Mouse (Mus musculus): ENCODE measurements around the gene Gm4559. TPM values are rescaled to one million over a fixed set of nuclear protein-coding genes. Genes with fewer than 3 reads are reported as not detected.
"Not testable (repeated sequence)": the region's sequence is repeated elsewhere in the genome, so short reads cannot be mapped to it uniquely, and the experiment has no call there.

Gene Gm4559
- polyA plus RNA-seq, 1 experiment: not detected

- no peaks in the 10 kb centered on the region for H3K79me2 ChIP-seq (ENCODE audit: control insufficient read depth, insufficient read depth)
- peak overlapping the region; percentile 99 for H3K4me2 ChIP-seq (ENCODE audit: low read depth)
- H3K27me3 ChIP-seq (ENCODE audit: control insufficient read depth, insufficient read depth, insufficient read length): peaks cover 4% of the 10 kb centered on the region
- peak overlapping the region; percentile 49 for H3K4me3 ChIP-seq
- H3K36me3 ChIP-seq (ENCODE audit: control insufficient read depth, insufficient read depth): no peaks in the 10 kb centered on the region
- H3ac ChIP-seq (ENCODE audit: control insufficient read depth, insufficient read length): no peak overlapping the region
- TF ChIP-seq USF1 (IDR thresholded peaks at IDR 0.05; ENCODE audit: low read depth) (no peak), SRF (IDR thresholded peaks at IDR 0.05; ENCODE audit: control insufficient read depth, insufficient read length, low read depth) (no peak)
These were observed 9.9 kb upstream of the Gm4559 start for GRCm38 (mm10) chr7:142284023-142284591.

- H3K79me2 ChIP-seq (ENCODE audit: control insufficient read depth, insufficient read depth); H3K4me3 ChIP-seq; H3K27me3 ChIP-seq (ENCODE audit: control insufficient read depth, insufficient read depth, insufficient read length); H3ac ChIP-seq (ENCODE audit: control insufficient read depth, insufficient read length); H3K36me3 ChIP-seq (ENCODE audit: control insufficient read depth, insufficient read depth); H3K4me2 ChIP-seq (ENCODE audit: low read depth): not testable (repeated sequence)
These were observed 8.7 kb upstream of the Gm4559 start for GRCm38 (mm10) chr7:142282847-142283246.

- H3K36me3 ChIP-seq (ENCODE audit: control insufficient read depth, insufficient read depth); H3K79me2 ChIP-seq (ENCODE audit: control insufficient read depth, insufficient read depth); H3K27me3 ChIP-seq (ENCODE audit: control insufficient read depth, insufficient read depth, insufficient read length); H3K4me3 ChIP-seq; H3K4me2 ChIP-seq (ENCODE audit: low read depth); H3ac ChIP-seq (ENCODE audit: control insufficient read depth, insufficient read length): not testable (repeated sequence)
These were observed 5.1 kb upstream of the Gm4559 start for GRCm38 (mm10) chr7:142279291-142279690.

GRCm38 (mm10) chr7:142278183-142278582 lies 4.0 kb upstream of the Gm4559 start:
- not testable (repeated sequence) for H3K36me3 ChIP-seq (ENCODE audit: control insufficient read depth, insufficient read depth); H3K4me2 ChIP-seq (ENCODE audit: low read depth); H3K79me2 ChIP-seq (ENCODE audit: control insufficient read depth, insufficient read depth); H3K4me3 ChIP-seq; H3ac ChIP-seq (ENCODE audit: control insufficient read depth, insufficient read length); H3K27me3 ChIP-seq (ENCODE audit: control insufficient read depth, insufficient read depth, insufficient read length)

- H3K36me3 ChIP-seq (ENCODE audit: control insufficient read depth, insufficient read depth); H3K4me3 ChIP-seq: not testable (repeated sequence)
These were observed 15.9 kb downstream of the Gm4559 start, which contains the start of gene Gm2431 for GRCm38 (mm10) chr7:142258254-142258653. Gm2431 (minus strand) TSS chr7:142258354.

GRCm38 (mm10) chr7:142255517-142255916 lies 18.6 kb downstream of the Gm4559 start:
- no peak overlapping the region for H3K4me2 ChIP-seq (ENCODE audit: low read depth)
- H3K27me3 ChIP-seq (ENCODE audit: control insufficient read depth, insufficient read depth, insufficient read length): no peaks in the 10 kb centered on the region
- H3K4me3 ChIP-seq: no peak overlapping the region
- no peaks in the 10 kb centered on the region for H3K36me3 ChIP-seq (ENCODE audit: control insufficient read depth, insufficient read depth)
- no peaks in the 10 kb centered on the region for H3K79me2 ChIP-seq (ENCODE audit: control insufficient read depth, insufficient read depth)
- TF ChIP-seq MYOG (IDR thresholded peaks at IDR 0.05; ENCODE audit: control insufficient read depth in 1 of 3, insufficient read depth in 1 of 3, insufficient read length in 2 of 3, low read depth in 2 of 3) (no peak), TCF12 (IDR thresholded peaks at IDR 0.05; ENCODE audit: insufficient read depth, poor library complexity, severe bottlenecking) (no peak), E2F4 (IDR thresholded peaks at IDR 0.05; ENCODE audit: insufficient read depth) (no peak), MYOD1 (IDR thresholded peaks at IDR 0.05; ENCODE audit: control insufficient read depth in 1 of 3, insufficient read length in 2 of 3, low read depth in 2 of 3) (no peak)
- no peak overlapping the region for H3ac ChIP-seq (ENCODE audit: control insufficient read depth, insufficient read length)

More at GRCm38 (mm10) chr7:142258254-142258653, 15.9 kb downstream of the Gm4559 start, which contains the start of gene Gm2431:
- H3K4me2 ChIP-seq (ENCODE audit: low read depth); H3K79me2 ChIP-seq (ENCODE audit: control insufficient read depth, insufficient read depth); H3ac ChIP-seq (ENCODE audit: control insufficient read depth, insufficient read length); H3K27me3 ChIP-seq (ENCODE audit: control insufficient read depth, insufficient read depth, insufficient read length): not testable (repeated sequence)

- no peaks in the 10 kb centered on the region for H3K36me3 ChIP-seq (ENCODE audit: control insufficient read depth, insufficient read depth)
- TF ChIP-seq CEBPB (IDR thresholded peaks at IDR 0.05; ENCODE audit: insufficient read depth, poor library complexity, severe bottlenecking) (no peak), MAX (IDR thresholded peaks at IDR 0.05; ENCODE audit: low read depth) (no peak), POLR2A (IDR thresholded peaks at IDR 0.05; ENCODE audit: insufficient read length, low read depth) (no peak), MYOD1 (IDR thresholded peaks at IDR 0.05; ENCODE audit: control insufficient read depth in 1 of 3, insufficient read length in 2 of 3, low read depth in 2 of 3) (no peak), USF1 (IDR thresholded peaks at IDR 0.05; ENCODE audit: low read depth) (no peak), TCF12 (IDR thresholded peaks at IDR 0.05; ENCODE audit: insufficient read depth, poor library complexity, severe bottlenecking) (no peak)
- H3K4me2 ChIP-seq (ENCODE audit: low read depth): no peak overlapping the region
- no peak overlapping the region for H3ac ChIP-seq (ENCODE audit: control insufficient read depth, insufficient read length)
- no peaks in the 10 kb centered on the region for H3K79me2 ChIP-seq (ENCODE audit: control insufficient read depth, insufficient read depth)
- peaks cover 4% of the 10 kb centered on the region for H3K27me3 ChIP-seq (ENCODE audit: control insufficient read depth, insufficient read depth, insufficient read length)
- no peak overlapping the region for H3K4me3 ChIP-seq
These were observed 24.3 kb downstream of the Gm4559 start for GRCm38 (mm10) chr7:142249824-142250223.

Data from myocyte (in vitro differentiated cells).